Mouse (Mus musculus) Muller cell, postnatal 12 days (primary cell): ENCODE results near the gene Cenpu.
A peak's percentile ranks its signal among the peaks of the same experiment; 100 is the strongest.

Experiments
- DNase-seq: peaks from one replicate; pipeline ENCODE4 v3.0.0-alpha.2; 2015; ENCODE audit errors: inconsistent ontology term

Gene Cenpu

DNA sequence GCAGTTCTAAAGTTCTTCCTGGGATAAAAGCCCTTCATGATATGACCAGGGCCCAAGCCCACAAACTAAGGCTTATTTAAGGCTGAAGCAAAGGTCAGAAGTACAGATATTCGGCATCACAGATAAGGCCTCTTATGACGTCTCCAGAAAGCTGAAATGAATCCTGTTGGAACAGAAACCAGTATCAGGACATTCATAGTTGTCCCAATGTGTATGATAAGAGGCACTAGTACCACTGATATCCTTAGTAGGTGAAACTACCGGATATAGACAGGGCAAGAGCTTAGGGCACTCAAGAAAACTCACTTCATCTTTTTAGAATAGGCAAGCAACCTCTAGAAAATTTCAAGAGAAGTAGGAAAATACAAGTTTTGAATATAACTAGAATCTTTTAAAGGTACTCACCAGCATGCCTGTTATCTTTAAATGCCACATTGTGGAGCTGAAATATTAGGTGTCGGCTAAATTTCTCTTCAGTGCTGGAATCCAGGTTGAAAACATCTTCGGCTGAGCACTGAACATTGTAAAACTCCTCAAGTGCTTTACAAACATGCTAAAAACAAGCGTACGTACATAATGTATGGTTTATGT is 47.6 kb downstream of the Cenpu start:
- no peak for DNase-seq

DNA sequence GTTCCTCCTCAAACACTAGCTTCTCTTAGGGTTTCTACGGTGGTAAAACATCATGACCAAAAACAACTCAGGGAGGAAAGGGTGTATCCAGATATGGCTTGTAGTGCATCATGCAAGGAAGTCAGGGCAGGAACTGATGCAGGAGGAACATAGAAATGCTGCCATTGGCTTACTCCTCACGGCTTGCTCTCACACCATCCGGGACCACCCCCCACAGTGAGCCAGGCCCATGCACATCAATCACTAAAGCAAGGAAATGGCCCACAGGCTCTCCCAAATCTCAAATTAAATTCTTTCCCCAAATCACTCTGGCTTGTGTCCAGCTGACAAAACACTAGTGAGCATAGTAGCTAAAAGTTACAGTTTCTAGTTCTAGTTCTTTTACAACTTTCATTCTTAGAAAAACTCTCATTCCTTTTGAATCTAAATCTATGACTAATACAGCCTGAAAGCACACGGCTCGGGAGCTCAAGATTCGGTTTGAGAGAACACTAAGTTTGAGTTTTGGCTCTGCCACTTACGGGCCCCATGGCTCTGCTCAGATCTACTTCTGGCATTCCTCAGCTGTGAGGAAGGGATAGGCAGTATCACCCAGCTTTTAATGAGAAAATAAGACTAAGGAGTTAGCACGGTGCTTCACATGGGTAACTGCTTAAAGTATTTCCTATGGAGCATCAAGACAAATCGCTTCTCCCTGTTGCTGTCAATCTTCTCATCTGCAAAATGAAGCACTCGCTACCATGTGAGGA is 49.3 kb downstream of the Cenpu start:
- DNase-seq = no peak

DNA sequence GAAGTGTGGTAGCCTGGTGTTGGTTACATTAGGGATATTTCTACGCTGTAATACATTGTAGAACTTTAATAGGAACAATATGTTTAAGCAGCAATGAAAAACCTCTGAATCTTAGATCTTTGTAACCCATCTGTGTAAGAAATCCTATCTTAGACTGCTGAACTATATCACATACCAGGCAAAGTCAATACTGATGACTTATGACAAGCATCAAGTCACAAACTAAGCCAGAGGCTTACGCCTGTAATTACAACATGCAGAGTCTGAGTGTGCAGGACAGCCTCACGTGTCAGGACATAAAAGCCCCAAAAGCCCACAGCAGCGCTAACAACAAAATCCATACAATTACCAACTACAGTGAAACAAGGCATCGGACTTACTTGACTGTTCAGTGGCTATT is 51.8 kb downstream of the Cenpu start:
- DNase-seq = no peak

DNA sequence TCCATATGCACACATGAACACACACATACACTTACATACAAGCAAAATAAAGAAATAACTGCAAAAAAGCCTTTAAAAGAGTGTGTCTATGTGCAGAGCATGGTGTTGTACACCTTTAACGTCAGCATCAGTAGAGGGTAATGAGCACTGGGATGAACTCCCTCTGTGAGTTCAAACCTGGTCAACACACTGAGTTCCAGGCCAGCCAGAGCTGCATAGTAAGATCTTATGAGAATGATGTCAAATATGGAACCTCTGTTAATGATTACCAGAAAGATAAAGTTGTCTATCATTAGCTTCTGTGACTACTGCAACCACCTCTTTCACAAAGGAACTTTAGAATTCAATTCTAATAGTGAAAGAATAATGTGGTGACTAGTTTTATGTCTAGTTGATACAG is 55.1 kb downstream of the Cenpu start:
- DNase-seq = no peak

DNA sequence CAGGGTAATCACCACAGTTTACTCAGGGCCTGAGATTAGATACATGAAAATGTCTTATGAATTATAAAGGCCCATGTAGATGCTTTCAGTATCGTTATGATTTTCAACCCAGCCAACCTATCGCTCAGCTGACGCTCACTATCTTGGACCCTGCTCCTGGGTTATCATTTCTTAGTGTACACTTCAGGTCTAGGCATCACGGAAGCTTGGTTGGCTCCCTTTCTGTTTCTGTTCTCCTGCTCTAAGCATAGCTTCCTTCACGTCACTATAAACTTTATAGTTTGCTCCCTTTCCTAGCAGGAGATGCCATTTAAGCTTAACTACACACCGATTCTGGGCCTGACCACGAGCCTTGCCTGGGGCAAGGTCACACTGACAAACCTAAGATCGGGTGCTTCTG is 59.7 kb downstream of the Cenpu start:
- DNase-seq = no peak

DNA sequence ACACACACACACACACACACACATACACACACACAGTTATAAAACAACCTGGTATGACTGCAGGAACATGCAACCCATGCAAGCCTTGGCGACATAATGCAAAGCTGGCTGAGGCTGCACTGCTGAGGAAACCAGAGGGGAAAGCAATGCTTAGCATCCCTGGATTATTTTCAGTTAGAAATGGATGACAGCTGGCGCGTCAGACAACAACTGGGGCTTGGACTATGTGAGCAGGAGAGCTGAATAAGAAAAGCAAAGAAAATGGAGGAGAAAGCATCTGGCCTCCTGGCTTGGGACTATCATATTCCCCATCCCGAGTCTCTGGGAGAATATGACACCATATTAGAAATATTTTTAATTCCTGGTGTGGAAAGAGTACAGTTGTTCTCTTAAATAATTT is 61.1 kb downstream of the Cenpu start:
- DNase-seq = no peak

DNA sequence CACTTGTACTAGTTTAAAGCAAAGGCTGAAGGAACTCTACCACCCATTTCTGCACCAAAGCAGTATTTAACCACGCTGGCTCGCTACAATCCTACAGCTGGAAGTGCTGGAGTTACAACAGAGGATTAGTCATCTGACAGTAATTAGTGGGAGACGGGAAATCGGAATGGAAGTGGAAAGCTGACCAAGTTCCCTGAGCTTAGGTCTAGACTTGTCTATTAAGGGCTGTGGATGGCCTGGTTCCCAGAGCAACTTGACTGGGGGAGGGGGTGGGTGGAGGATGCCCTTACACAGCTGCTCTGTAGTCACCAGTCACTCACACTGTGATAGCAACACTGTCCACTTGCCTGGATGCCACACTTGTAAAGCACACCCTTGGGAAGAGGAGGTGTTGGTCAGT is 61.5 kb downstream of the Cenpu start:
- DNase-seq = peak; percentile 85

DNA sequence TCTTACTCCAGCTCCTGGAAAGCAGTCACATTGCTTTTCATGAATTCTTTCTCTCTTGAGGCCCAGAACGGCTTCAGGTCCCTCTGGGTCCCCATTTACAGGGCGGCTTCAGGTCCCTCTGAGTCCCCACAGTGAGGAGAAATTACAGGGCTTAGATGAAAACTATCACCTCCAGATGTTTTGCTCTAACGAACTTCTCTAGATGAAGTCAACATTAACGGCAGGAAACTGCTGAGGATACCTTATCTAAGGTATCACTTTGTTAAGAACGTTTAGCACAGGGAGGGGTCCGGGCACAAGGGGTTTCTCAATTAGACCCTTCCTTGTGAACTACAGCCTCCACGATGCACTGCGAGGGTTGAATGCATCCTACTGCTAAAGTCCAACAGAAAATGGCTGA is 64.1 kb downstream of the Cenpu start:
- DNase-seq = no peak

DNA sequence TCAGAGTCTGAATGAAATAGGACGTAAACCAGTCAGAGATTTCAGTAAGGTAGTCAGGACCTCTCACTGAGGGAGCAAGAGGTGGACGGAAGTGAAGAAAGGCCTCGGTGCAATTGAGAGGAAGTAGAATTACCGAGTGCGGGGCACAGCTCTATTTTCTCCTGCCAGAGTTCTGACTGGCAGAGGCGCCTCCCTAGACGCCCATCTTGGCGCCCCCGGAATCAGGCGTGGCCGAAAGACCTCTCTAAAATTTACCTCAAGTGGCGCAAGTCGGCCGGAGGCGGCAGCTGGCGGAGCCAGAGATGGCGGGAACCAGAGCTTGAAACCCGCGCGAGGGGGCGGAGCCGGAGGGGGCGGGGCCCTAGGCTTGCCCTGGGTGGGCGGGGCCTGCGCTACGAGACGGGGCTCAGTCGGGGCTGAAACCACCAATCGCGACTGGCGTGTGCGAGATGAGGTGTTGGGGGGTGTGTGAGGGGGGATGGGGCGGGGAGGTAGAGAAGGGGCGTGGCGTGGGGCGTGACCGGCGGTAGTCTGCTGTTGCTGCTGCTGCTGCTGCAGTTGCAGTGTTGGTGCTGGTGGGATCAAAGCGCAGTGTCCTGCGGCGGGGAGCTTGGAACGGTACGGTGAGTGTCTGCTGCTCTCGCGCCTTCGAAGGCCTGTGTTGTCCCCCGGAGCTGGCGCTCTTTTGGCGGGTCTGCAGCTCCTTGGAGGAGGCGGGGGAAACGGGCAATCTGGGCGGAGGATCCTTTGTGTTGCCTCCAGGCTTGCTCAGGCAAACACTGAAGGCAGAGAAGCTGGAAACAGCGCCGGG is 65.3 kb downstream of the Cenpu start, which contains the start of the genes Primpol and Casp3:
Gene Primpol (minus strand): TSS at position 334 of the 811 bp plus-strand sequence.
Gene Casp3 (plus strand): TSS at position 413 of the 811 bp plus-strand sequence.
- peak; percentile 98 for DNase-seq

DNA sequence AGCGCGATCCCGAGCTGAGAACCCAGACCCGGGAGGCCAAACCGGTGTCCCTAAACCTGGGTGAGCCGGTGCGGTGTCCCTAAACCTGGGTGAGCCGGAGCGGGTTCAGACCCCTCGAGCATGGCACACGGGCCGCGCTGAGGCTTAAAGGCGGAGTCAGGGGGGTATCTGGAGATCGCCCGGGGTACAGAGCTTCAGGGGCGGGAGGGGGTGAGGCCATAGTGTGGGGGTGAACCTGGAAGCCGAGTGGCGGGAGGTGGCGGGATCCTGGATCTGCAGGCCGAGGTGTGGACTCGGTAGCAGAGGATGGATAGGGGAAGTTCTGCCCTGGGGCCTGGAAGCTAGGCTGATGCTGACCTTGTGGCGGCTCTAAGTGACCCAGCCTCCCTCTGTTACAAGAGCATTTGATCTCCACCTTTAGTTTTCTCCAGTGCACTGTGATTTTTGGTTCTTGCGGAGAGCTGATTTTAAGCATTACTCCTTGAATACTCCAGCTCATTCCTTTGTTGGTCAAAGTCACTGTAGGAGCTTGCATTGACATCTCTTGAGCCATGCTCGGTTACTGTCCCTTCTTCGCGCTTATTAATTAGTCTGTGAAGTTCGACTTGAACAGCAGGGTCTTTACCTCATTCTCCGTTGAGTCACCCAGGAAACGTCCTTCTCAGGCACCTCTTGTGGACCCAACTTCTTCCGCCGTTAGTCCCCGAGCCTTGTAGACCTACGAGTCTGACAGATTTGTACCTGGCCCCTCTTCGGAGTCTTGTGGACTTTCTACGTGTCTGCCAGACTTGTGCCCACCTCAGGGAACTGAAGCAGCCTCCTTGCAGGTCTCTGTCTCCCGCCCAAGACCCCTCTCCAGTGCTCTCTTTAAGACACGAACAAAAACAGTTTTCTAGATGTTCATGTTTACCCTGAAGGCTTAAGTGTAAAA is 66.1 kb downstream of the Cenpu start:
- peak; percentile 36 for DNase-seq

DNA sequence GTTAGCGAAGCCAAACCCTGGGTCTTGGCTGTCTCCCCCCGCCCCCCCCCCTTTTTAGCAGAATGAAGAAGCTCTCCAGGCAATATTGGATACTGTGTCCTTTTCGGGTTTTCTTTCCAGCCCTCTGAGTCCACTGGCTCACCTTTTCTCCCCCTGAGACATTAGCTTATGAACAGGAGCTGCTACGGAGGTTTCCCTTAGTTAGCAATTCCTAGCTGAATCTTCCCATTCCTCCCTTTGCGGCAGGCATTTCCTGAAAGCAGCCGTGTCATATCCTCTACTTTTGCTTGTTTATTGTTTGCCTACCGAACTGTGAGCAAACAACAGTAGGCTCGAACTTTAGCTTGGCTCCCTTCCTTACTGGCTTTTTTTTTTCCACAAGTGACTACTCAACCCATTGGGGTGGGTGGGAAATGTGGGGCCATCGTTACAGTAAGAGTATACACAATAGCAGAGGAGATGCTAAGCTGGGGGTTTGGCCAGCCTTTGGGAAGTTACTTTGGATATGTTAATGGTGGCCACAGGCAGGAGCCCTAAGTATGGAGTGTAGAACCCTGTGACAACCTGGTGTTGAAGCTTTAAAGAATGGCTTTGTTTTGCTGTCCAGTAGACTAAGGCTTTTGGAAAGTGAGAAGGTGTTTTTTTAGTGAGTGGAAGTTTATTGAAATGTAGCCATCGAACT is 67.0 kb downstream of the Cenpu start:
- DNase-seq = no peak

DNA sequence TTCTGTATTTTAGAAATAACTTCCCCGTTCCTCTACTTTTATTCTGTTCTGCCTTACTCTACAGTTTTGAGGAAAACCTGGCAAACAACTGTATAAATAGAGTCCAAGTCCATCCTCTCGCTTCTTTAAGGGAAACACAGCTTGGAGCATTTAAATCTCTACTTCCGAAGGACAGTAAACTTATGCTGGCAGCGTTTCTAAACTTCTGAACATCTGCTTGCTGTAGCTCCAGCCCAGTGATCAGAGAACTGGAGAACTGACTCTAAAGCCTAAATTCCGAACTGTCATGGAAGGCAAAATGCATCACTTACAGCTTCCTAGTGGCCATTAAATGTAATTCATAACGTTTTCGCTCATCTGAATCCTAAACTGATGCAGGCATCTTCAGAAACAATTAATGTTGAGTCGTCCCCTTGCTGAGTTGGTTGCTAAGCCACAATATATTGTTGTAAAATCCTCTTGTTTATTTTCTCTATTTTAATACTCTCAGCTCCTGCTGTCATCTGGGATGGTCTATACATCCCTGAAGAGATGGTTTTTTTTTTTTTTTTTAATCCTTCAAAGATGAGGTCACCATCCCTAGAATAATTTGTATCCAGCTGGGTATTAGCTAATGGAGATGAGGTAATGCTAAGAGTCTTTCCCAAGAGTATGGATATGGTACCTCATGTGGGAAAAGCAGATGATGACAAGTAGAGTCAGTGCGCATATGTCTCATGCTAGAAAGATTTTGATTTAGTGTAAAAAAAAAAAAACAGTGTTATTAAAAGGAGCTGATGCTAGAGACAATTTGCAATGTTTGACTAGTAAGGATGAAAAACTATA is 70.8 kb downstream of the Cenpu start:
- no peak for DNase-seq

DNA sequence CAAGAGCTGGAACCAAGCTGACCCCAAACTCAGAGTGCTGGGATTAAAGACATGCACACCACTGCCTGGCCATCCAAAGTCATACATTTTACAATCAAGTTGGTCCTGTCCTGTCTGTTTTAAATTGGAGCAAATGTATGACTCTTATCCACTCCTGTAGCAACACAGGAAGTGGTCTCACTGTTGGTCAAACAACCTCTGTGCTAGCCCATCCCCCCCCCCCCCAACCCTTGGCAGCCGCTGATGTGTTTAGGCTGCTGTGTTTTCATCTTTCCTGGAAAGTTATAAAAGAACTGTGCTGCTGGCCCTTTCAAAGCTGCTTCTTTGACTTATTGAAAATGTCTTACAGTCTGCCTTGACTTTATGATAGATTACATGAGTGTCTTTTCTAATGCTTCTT is 73.3 kb downstream of the Cenpu start:
- no peak for DNase-seq

DNA sequence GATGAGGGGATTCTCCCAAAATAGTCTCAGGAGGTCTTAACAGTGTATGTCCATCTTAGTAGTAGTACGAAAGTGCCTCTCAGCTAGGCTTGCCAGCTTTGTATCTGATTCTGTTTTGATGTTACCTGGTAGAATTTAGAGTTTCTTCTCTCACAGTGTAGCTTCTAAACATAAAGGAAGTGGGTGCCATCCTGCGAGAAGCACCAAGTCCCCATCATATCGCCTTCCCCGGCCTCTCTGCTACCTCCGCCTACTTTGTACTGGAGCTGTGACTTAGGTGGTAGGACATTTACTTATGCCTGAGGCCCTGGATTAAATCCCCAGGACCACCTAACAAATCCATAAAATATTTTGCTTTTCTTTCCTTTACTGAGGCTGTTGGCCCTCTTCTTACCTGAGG is 74.8 kb downstream of the Cenpu start:
- no peak for DNase-seq

DNA sequence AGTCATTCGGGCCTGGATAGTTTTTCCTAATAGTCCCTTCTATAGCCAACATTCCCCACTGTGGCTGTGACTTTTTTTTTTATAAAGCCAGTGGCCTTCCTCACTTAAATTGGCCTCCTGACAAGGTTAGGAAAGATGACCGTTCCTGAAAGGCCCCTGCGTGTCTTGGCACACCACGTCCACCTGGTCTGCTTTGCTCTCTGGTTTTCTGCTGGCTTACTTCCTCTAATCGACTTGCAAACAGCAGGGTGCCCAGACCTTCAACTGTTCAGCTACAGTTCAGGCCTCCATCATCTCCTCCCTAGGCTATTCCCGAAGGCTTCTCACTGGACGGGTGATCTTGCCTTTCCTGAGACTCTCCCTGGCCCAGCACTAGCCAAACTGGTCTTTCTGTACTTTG is 76.1 kb downstream of the Cenpu start:
- no peak for DNase-seq

DNA sequence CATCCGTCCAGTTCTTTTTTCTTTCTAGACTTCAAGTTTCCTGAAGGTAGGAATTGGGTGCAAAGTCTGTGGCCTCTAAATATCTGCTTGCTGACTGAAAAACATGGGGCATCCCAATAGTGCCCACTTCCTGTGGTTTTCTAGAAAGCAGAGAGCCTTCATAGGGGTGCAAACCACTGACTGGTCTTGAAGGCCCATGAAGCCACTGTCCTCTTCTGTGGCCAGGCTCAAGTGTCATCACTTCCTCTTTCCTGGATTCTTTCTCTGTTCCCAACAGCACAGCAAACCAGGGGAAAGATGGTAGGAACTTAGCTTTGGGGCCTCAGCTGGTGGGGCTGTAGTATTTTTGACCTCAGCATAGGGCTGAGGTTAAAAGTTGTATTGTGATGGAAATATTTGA is 76.8 kb downstream of the Cenpu start:
- DNase-seq = no peak
